Mouse (Mus musculus) mesoderm, embryonic 11.5 days (tissue): ENCODE data around the gene Hspg2.

Experiments used
- DNase-seq: peaks from one replicate; pipeline ENCODE4 v3.0.0-alpha.2; 2012; ENCODE audit warnings: low read depth, low spot score

Gene Hspg2

GRCm38 (mm10) chr4:137480191-137480992, 11.8 kb downstream of the Hspg2 start:
- no peak for DNase-seq

GRCm38 (mm10) chr4:137480993-137481340, 12.4 kb downstream of the Hspg2 start:
- DNase-seq = no peak

GRCm38 (mm10) chr4:137481381-137482030, 12.9 kb downstream of the Hspg2 start:
- no peak for DNase-seq

- DNase-seq = no peak
Observed at GRCm38 (mm10) chr4:137483871-137484270, 15.3 kb downstream of the Hspg2 start.

GRCm38 (mm10) chr4:137484586-137484985, 16.0 kb downstream of the Hspg2 start:
- DNase-seq = no peak

GRCm38 (mm10) chr4:137485258-137485960, 16.8 kb downstream of the Hspg2 start:
- no peak for DNase-seq

- DNase-seq = no peak
Observed at GRCm38 (mm10) chr4:137486081-137487014, 17.8 kb downstream of the Hspg2 start.

- no peak for DNase-seq
Observed at GRCm38 (mm10) chr4:137487286-137488000, 18.9 kb downstream of the Hspg2 start.

- no peak for DNase-seq
Observed at GRCm38 (mm10) chr4:137488038-137488437, 19.5 kb downstream of the Hspg2 start.

GRCm38 (mm10) chr4:137488571-137489303, 20.2 kb downstream of the Hspg2 start:
- no peak for DNase-seq

GRCm38 (mm10) chr4:137489996-137490395, 21.4 kb downstream of the Hspg2 start:
- no peak for DNase-seq

- DNase-seq = no peak
Observed at GRCm38 (mm10) chr4:137492563-137492962, 24.0 kb downstream of the Hspg2 start.

- DNase-seq = no peak
Observed at GRCm38 (mm10) chr4:137493187-137493586, 24.6 kb downstream of the Hspg2 start.

- DNase-seq = peak; percentile 70
Observed at GRCm38 (mm10) chr4:137494751-137495500, 26.4 kb downstream of the Hspg2 start.

- no peak for DNase-seq
Observed at GRCm38 (mm10) chr4:137495501-137496100, 27.0 kb downstream of the Hspg2 start.

GRCm38 (mm10) chr4:137497367-137497766, 28.8 kb downstream of the Hspg2 start:
- DNase-seq = no peak

- DNase-seq = no peak
Observed at GRCm38 (mm10) chr4:137497892-137498722, 29.5 kb downstream of the Hspg2 start.
